Mouse (Mus musculus) liver, embryonic 16.5 days (tissue): ENCODE measurements around the gene Tcp1. TPM values are rescaled to one million over a fixed set of nuclear protein-coding genes. Genes with fewer than 3 reads are reported as not detected.
"Not testable (repeated sequence)": the region's sequence is repeated elsewhere in the genome, so short reads cannot be mapped to it uniquely, and the experiment has no call there.

Experiments used
- ATAC-seq: fragments of 200-750 bp; cut with Nextera tagmentation; 2 replicates; pipeline ENCODE4 v1.8.0; 2017; ENCODE audit warnings: low read depth, mild to moderate bottlenecking, moderate number of reproducible peaks, moderate library complexity
- H3K27ac ChIP-seq: fragments of 300-500 bp; sonication (generic); 2 replicates; pipeline ENCODE4 v1.5.1; 2014; ENCODE audit warnings: mild to moderate bottlenecking, low read length
- H3K27me3 ChIP-seq: fragments of 300-500 bp; sonication (generic); 2 replicates; pipeline ENCODE4 v1.6.1; 2014; ENCODE audit warnings: low read depth, low read length, mixed read lengths; ENCODE audit not compliant: control insufficient read depth, insufficient read depth
- H3K36me3 ChIP-seq: fragments of 300-500 bp; sonication (generic); 2 replicates; pipeline ENCODE4 v1.6.1; 2014; ENCODE audit warnings: mild to moderate bottlenecking; ENCODE audit not compliant: control insufficient read depth, insufficient read depth
- H3K4me1 ChIP-seq: fragments of 300-500 bp; sonication (generic); 2 replicates; pipeline ENCODE4 v1.6.1; 2014; ENCODE audit warnings: low read depth, low read length, mixed read lengths; ENCODE audit not compliant: control insufficient read depth
- H3K4me2 ChIP-seq: fragments of 300-500 bp; sonication (generic); 2 replicates; pipeline ENCODE4 v1.6.1; 2014; ENCODE audit warnings: low read depth, low read length, mixed read lengths
- H3K4me3 ChIP-seq: fragments of 300-500 bp; sonication (generic); 2 replicates; pipeline ENCODE4 v1.5.1; 2014; ENCODE audit warnings: low read depth, mild to moderate bottlenecking, low read length
- H3K9ac ChIP-seq: fragments of 300-500 bp; sonication (generic); 2 replicates; pipeline ENCODE4 v1.6.1; 2014; ENCODE audit warnings: low read depth, low read length
- H3K9me3 ChIP-seq: fragments of 300-500 bp; sonication (generic); replicated peaks from 2 replicates; pipeline ENCODE4 v1.6.1; 2016; ENCODE audit warnings: low read length; ENCODE audit not compliant: control insufficient read depth
- WGBS: fragments of 180-500 bp; shearing (Covaris S2); extraction: QIAGEN DNeasy Blood & Tissue Kit; methylation state at CpG from one replicate; pipeline ENCODE4 v1.1.7; 2014; ENCODE audit not compliant: insufficient replicate concordance; 5-methylcytosine and 5-hydroxymethylcytosine counted together
- polyA plus RNA-seq: library from polyadenylated mRNA; unstranded; fragments of >200 nt; fragmentation: Nextera tagmentation; extraction: Ambion mirVana; gene quantifications from 2 replicates; pipeline ENCODE4 v1.2.1, GENCODE M21; 2015

Tcp1 gene
- polyA plus RNA-seq, 1 experiment from 2014 or later, result 172 TPM

GRCm38 (mm10) chr17:12949669-12950068 lies 34.2 kb downstream of the Tcp1 start:
- Histone ChIP-seq H3K27ac (no peak overlapping the region), H3K9ac (no peak overlapping the region), H3K9me3 (no peaks in the 10 kb centered on the region), H3K36me3 (peaks cover 6% of the 10 kb centered on the region), H3K4me2 (no peak overlapping the region), H3K27me3 (no peaks in the 10 kb centered on the region), H3K4me1 (no peaks in the 10 kb centered on the region), H3K4me3 (no peak overlapping the region)
- WGBS, result 83% methylated on average over 5 of the region's 5 CpGs
- no peak for ATAC-seq

GRCm38 (mm10) chr17:12956664-12957063 lies 41.2 kb downstream of the Tcp1 start:
- H3K27me3 ChIP-seq, result no peaks in the 10 kb centered on the region
- no peak overlapping the region for H3K4me3 ChIP-seq
- H3K4me1 ChIP-seq, result peaks cover 7% of the 10 kb centered on the region
- H3K27ac ChIP-seq, result no peak overlapping the region
- 89% methylated on average over 8 of the region's 8 CpGs for WGBS
- H3K9me3 ChIP-seq, result no peaks in the 10 kb centered on the region
- H3K36me3 ChIP-seq, result no peaks in the 10 kb centered on the region; the same call in 1 of the 2 replicates
- no peak for ATAC-seq
- no peak overlapping the region for H3K9ac ChIP-seq
- no peak overlapping the region for H3K4me2 ChIP-seq

- H3K4me3 ChIP-seq, H3K4me1 ChIP-seq, H3K27me3 ChIP-seq, H3K36me3 ChIP-seq, H3K9me3 ChIP-seq, H3K9ac ChIP-seq, H3K27ac ChIP-seq, ATAC-seq: not testable (repeated sequence)
- peak overlapping the region; percentile 24; the same call in 1 of the 2 replicates for H3K4me2 ChIP-seq
- 26% methylated on average over 1 of the region's 2 CpGs for WGBS
Measured at GRCm38 (mm10) chr17:12959377-12959776, 43.9 kb downstream of the Tcp1 start.

- Histone ChIP-seq H3K9ac (peak within 1 kb of the TSS; percentile 80), H3K4me3 (peak within 1 kb of the TSS; percentile 84), H3K4me2 (peak within 1 kb of the TSS; percentile 81), H3K36me3 (no peaks in the 10 kb centered on the region; the same call in 1 of the 2 replicates), H3K9me3 (no peaks in the 10 kb centered on the region), H3K27ac (peak within 1 kb of the TSS; percentile 87), H3K27me3 (no peaks in the 10 kb centered on the region), H3K4me1 (peaks cover 7% of the 10 kb centered on the region)
- ATAC-seq, result peak; percentile 97
- WGBS, result under 1% methylated on average over 42 of the region's 42 CpGs
Measured at GRCm38 (mm10) chr17:12960331-12960873, 44.9 kb downstream of the Tcp1 start, which contains the start of gene Acat2. Acat2 (minus strand) TSS chr17:12960747.

GRCm38 (mm10) chr17:12963476-12963875 lies 48.0 kb downstream of the Tcp1 start:
- H3K36me3 ChIP-seq, result peaks cover 7% of the 10 kb centered on the region; the same call in 1 of the 2 replicates
- peaks cover 7% of the 10 kb centered on the region for H3K4me1 ChIP-seq
- H3K4me3 ChIP-seq, result no peak overlapping the region
- no peak overlapping the region for H3K9ac ChIP-seq
- no peak overlapping the region for H3K4me2 ChIP-seq
- no peak for ATAC-seq
- H3K9me3 ChIP-seq, result no peaks in the 10 kb centered on the region
- no peaks in the 10 kb centered on the region for H3K27me3 ChIP-seq
- H3K27ac ChIP-seq, result no peak overlapping the region
- 57% methylated on average over 3 of the region's 3 CpGs for WGBS

- Histone ChIP-seq H3K4me3 (no peak overlapping the region), H3K9me3 (no peaks in the 10 kb centered on the region), H3K27ac (no peak overlapping the region), H3K4me1 (no peaks in the 10 kb centered on the region), H3K36me3 (peaks cover 13% of the 10 kb centered on the region; the same call in 1 of the 2 replicates), H3K9ac (no peak overlapping the region), H3K27me3 (no peaks in the 10 kb centered on the region), H3K4me2 (no peak overlapping the region)
- no peak for ATAC-seq
- 84% methylated on average over 2 of the region's 2 CpGs for WGBS
Measured at GRCm38 (mm10) chr17:12967173-12967572, 51.7 kb downstream of the Tcp1 start.

- Histone ChIP-seq H3K27me3 (no peaks in the 10 kb centered on the region), H3K9me3 (no peaks in the 10 kb centered on the region), H3K27ac (no peak overlapping the region), H3K4me1 (no peaks in the 10 kb centered on the region), H3K4me3 (no peak overlapping the region), H3K36me3 (peaks cover 26% of the 10 kb centered on the region), H3K9ac (no peak overlapping the region), H3K4me2 (no peak overlapping the region)
- no peak for ATAC-seq
- WGBS, result 74% methylated on average over 2 of the region's 2 CpGs
Measured at GRCm38 (mm10) chr17:12973851-12974250, 58.4 kb downstream of the Tcp1 start.

Other genes with a start within 250 kb of the Tcp1 start
- gene Slc22a1, start 239.9 kb upstream of the Tcp1 start, polyA plus RNA-seq, result not detected in 2 replicates
- 15.3 and 17.7 TPM in 2 replicates for gene Igf2r, start 146.0 kb upstream of the Tcp1 start, polyA plus RNA-seq
- gene Mas1, start 47.6 kb upstream of the Tcp1 start, polyA plus RNA-seq, result 0.19 and 0.22 TPM in 2 replicates
- gene Mrgprh, start 39.7 kb upstream of the Tcp1 start, polyA plus RNA-seq, result not detected in 2 replicates
- gene Pnldc1, start 5.5 kb upstream of the Tcp1 start, polyA plus RNA-seq, result 0.21 and 0.35 TPM in 2 replicates
- gene Mrpl18, start 644 bp downstream of the Tcp1 start, polyA plus RNA-seq, result 81.8 and 92.8 TPM in 2 replicates
- gene Acat3, start 24.9 kb downstream of the Tcp1 start, polyA plus RNA-seq, result 15.1 and 16.5 TPM in 2 replicates
- 97.5 and 101 TPM in 2 replicates for gene Acat2, start 45.0 kb downstream of the Tcp1 start, polyA plus RNA-seq
- gene Wtap, start 78.5 kb downstream of the Tcp1 start, polyA plus RNA-seq, result 42.0 and 42.4 TPM in 2 replicates
- 108 and 116 TPM in 2 replicates for gene Sod2, start 91.1 kb downstream of the Tcp1 start, polyA plus RNA-seq
- not detected in 2 replicates for gene Gpr31b, start 136.6 kb downstream of the Tcp1 start, polyA plus RNA-seq
- gene Tcp10b, start 145.4 kb downstream of the Tcp1 start, polyA plus RNA-seq, result not detected in 2 replicates
- gene Unc93a, start 216.1 kb downstream of the Tcp1 start, polyA plus RNA-seq, result not detected in 2 replicates